Mouse (Mus musculus) intestine, embryonic 15.5 days (tissue): ENCODE measurements around the gene Sox5. TPM values are rescaled to one million over a fixed set of nuclear protein-coding genes. Genes with fewer than 3 reads are reported as not detected.

Source experiments
- ATAC-seq: fragments of 200-750 bp; cut with Nextera tagmentation; 2 replicates; pipeline ENCODE4 v1.8.0; 2017; ENCODE audit warnings: moderate TSS enrichment, moderate library complexity
- H3K27ac ChIP-seq: fragments of 300-500 bp; sonication (generic); 2 replicates; pipeline ENCODE4 v1.5.1; 2015; ENCODE audit warnings: mild to moderate bottlenecking, inconsistent platforms
- H3K27me3 ChIP-seq: fragments of 300-500 bp; sonication (generic); replicated peaks from 2 replicates; pipeline ENCODE4 v1.6.1; 2015; ENCODE audit warnings: inconsistent platforms
- H3K36me3 ChIP-seq: fragments of 300-500 bp; sonication (generic); 2 replicates; pipeline ENCODE4 v1.6.1; 2015; ENCODE audit warnings: inconsistent platforms
- H3K4me1 ChIP-seq: fragments of 300-500 bp; sonication (generic); replicated peaks from 2 replicates; pipeline ENCODE4 v1.6.1; 2015; ENCODE audit warnings: inconsistent platforms
- H3K4me2 ChIP-seq: fragments of 300-500 bp; sonication (generic); replicated peaks from 2 replicates; pipeline ENCODE4 v1.6.1; 2015; ENCODE audit warnings: mild to moderate bottlenecking, inconsistent platforms
- H3K4me3 ChIP-seq: fragments of 300-500 bp; sonication (generic); replicated peaks from 2 replicates; pipeline ENCODE4 v1.5.1; 2015; ENCODE audit warnings: inconsistent platforms
- H3K9ac ChIP-seq: fragments of 300-500 bp; sonication (generic); 2 replicates; pipeline ENCODE4 v1.6.1; 2015; ENCODE audit warnings: inconsistent platforms
- H3K9me3 ChIP-seq: fragments of 300-500 bp; sonication (generic); 2 replicates; pipeline ENCODE4 v1.6.1; 2016; ENCODE audit warnings: inconsistent platforms
- WGBS: fragments of 180-500 bp; shearing (Covaris S2); methylation state at CpG from one replicate; pipeline ENCODE4 v1.1.7; 2015; 5-methylcytosine and 5-hydroxymethylcytosine counted together
- polyA plus RNA-seq: library from polyadenylated mRNA; unstranded; fragments of >200 nt; fragmentation: Nextera tagmentation; extraction: Ambion mirVana; gene quantifications from 2 replicates; pipeline ENCODE4 v1.2.1, GENCODE M21; 2015

Sox5 gene
- polyA plus RNA-seq, 1 experiment from 2014 or later: 12.9 TPM

- H3K36me3 ChIP-seq: no peaks in the 10 kb centered on the region
- H3K27me3 ChIP-seq: no peaks in the 10 kb centered on the region; the same call in 1 of the 2 replicates
- H3K9ac ChIP-seq: no peak overlapping the region
- ATAC-seq: no peak
- H3K27ac ChIP-seq: no peak overlapping the region
- H3K4me1 ChIP-seq: peaks cover 7% of the 10 kb centered on the region
- H3K4me3 ChIP-seq: no peak overlapping the region
- peak overlapping the region; percentile 98 for H3K4me2 ChIP-seq
- H3K9me3 ChIP-seq: no peaks in the 10 kb centered on the region
These were observed 1.5 kb upstream of the Sox5 start for GRCm38 (mm10) chr6:144783295-144783694.

GRCm38 (mm10) chr6:144782866-144783265, 1.1 kb upstream of the Sox5 start:
- Histone ChIP-seq H3K9ac (peak overlapping the region; percentile 71), H3K4me2 (peak overlapping the region; percentile 98), H3K27me3 (no peaks in the 10 kb centered on the region; the same call in 1 of the 2 replicates), H3K36me3 (no peaks in the 10 kb centered on the region), H3K4me1 (peaks cover 7% of the 10 kb centered on the region), H3K4me3 (peak overlapping the region; percentile 81), H3K27ac (no peak overlapping the region), H3K9me3 (no peaks in the 10 kb centered on the region)
- WGBS: 21% methylated on average over 12 of the region's 12 CpGs
- no peak for ATAC-seq

GRCm38 (mm10) chr6:144782031-144782857, 467 bp upstream of the Sox5 start:
- no peaks in the 10 kb centered on the region; the same call in 1 of the 2 replicates for H3K27me3 ChIP-seq
- H3K36me3 ChIP-seq: no peaks in the 10 kb centered on the region
- H3K27ac ChIP-seq: 0 out of 2 replicates have a peak overlapping the region, but pooled peaks have one; percentile 74
- ATAC-seq: peak; percentile 49
- peaks cover 7% of the 10 kb centered on the region for H3K4me1 ChIP-seq
- H3K9ac ChIP-seq: peak overlapping the region; percentile 71
- H3K9me3 ChIP-seq: no peaks in the 10 kb centered on the region
- peak overlapping the region; percentile 81 for H3K4me3 ChIP-seq
- H3K4me2 ChIP-seq: peak overlapping the region; percentile 98
- 2% methylated on average over 54 of the region's 55 CpGs for WGBS

GRCm38 (mm10) chr6:144780608-144781285, 1.0 kb downstream of the Sox5 start:
- Histone ChIP-seq H3K9me3 (no peaks in the 10 kb centered on the region), H3K27me3 (no peaks in the 10 kb centered on the region; the same call in 1 of the 2 replicates), H3K9ac (peak overlapping the region; percentile 71), H3K4me3 (peak overlapping the region; percentile 81), H3K36me3 (no peaks in the 10 kb centered on the region), H3K4me2 (peak overlapping the region; percentile 98), H3K27ac (peak overlapping the region; percentile 74), H3K4me1 (peaks cover 7% of the 10 kb centered on the region)
- 16% methylated on average over 9 of the region's 9 CpGs for WGBS
- ATAC-seq: peak; percentile 47; the same call in 1 of the 2 replicates

- Histone ChIP-seq H3K9ac (no peak overlapping the region), H3K27me3 (no peaks in the 10 kb centered on the region; the same call in 1 of the 2 replicates), H3K4me1 (peaks cover 7% of the 10 kb centered on the region), H3K4me2 (peak overlapping the region; percentile 98), H3K9me3 (no peaks in the 10 kb centered on the region), H3K4me3 (no peak overlapping the region), H3K27ac (peak overlapping the region; percentile 74; the same call in 1 of the 2 replicates), H3K36me3 (no peaks in the 10 kb centered on the region)
- no peak for ATAC-seq
- WGBS: 27% methylated on average over 12 of the region's 12 CpGs
These were observed 1.7 kb downstream of the Sox5 start for GRCm38 (mm10) chr6:144779945-144780607.

- H3K36me3 ChIP-seq: no peaks in the 10 kb centered on the region
- no peak overlapping the region for H3K27ac ChIP-seq
- H3K4me2 ChIP-seq: no peak overlapping the region
- H3K4me3 ChIP-seq: no peak overlapping the region
- ATAC-seq: no peak
- H3K9me3 ChIP-seq: no peaks in the 10 kb centered on the region
- H3K4me1 ChIP-seq: peaks cover 1% of the 10 kb centered on the region
- no peaks in the 10 kb centered on the region for H3K27me3 ChIP-seq
- 91% methylated on average over 7 of the region's 7 CpGs for WGBS
- H3K9ac ChIP-seq: no peak overlapping the region
These were observed 4.3 kb downstream of the Sox5 start for GRCm38 (mm10) chr6:144777356-144778035.

- no peaks in the 10 kb centered on the region for H3K4me1 ChIP-seq
- ATAC-seq: no peak
- H3K9me3 ChIP-seq: no peaks in the 10 kb centered on the region
- H3K27me3 ChIP-seq: no peaks in the 10 kb centered on the region
- H3K36me3 ChIP-seq: no peaks in the 10 kb centered on the region
- H3K4me3 ChIP-seq: no peak overlapping the region
- no peak overlapping the region for H3K4me2 ChIP-seq
- H3K9ac ChIP-seq: no peak overlapping the region
- H3K27ac ChIP-seq: no peak overlapping the region
- 90% methylated on average over 6 of the region's 6 CpGs for WGBS
These were observed 8.0 kb downstream of the Sox5 start for GRCm38 (mm10) chr6:144773736-144774135.

GRCm38 (mm10) chr6:144772985-144773384, 8.8 kb downstream of the Sox5 start:
- no peak overlapping the region for H3K9ac ChIP-seq
- no peaks in the 10 kb centered on the region for H3K9me3 ChIP-seq
- H3K4me2 ChIP-seq: no peak overlapping the region
- no peak overlapping the region for H3K4me3 ChIP-seq
- 79% methylated on average over 2 of the region's 2 CpGs for WGBS
- H3K27ac ChIP-seq: no peak overlapping the region
- no peak for ATAC-seq
- no peaks in the 10 kb centered on the region for H3K36me3 ChIP-seq
- no peaks in the 10 kb centered on the region for H3K27me3 ChIP-seq
- no peaks in the 10 kb centered on the region for H3K4me1 ChIP-seq

- WGBS: 64% methylated on average over 15 of the region's 15 CpGs
- peak; percentile 80 for ATAC-seq
- Histone ChIP-seq H3K36me3 (no peaks in the 10 kb centered on the region), H3K4me1 (no peaks in the 10 kb centered on the region), H3K27me3 (no peaks in the 10 kb centered on the region), H3K27ac (no peak overlapping the region), H3K9me3 (no peaks in the 10 kb centered on the region), H3K4me2 (no peak overlapping the region), H3K9ac (no peak overlapping the region), H3K4me3 (no peak overlapping the region)
These were observed 9.4 kb downstream of the Sox5 start for GRCm38 (mm10) chr6:144772175-144772918.

- Histone ChIP-seq H3K4me1 (no peaks in the 10 kb centered on the region), H3K9ac (no peak overlapping the region), H3K9me3 (no peaks in the 10 kb centered on the region), H3K4me3 (no peak overlapping the region), H3K27me3 (no peaks in the 10 kb centered on the region), H3K36me3 (no peaks in the 10 kb centered on the region), H3K27ac (no peak overlapping the region), H3K4me2 (no peak overlapping the region)
- ATAC-seq: no peak
- 24% methylated on average over 2 of the region's 2 CpGs for WGBS
These were observed 12.7 kb downstream of the Sox5 start for GRCm38 (mm10) chr6:144769060-144769459.

GRCm38 (mm10) chr6:144761902-144762301, 19.9 kb downstream of the Sox5 start:
- Histone ChIP-seq H3K9ac (no peak overlapping the region), H3K4me3 (no peak overlapping the region), H3K27ac (no peak overlapping the region), H3K4me2 (no peak overlapping the region), H3K4me1 (no peaks in the 10 kb centered on the region), H3K9me3 (no peaks in the 10 kb centered on the region), H3K36me3 (no peaks in the 10 kb centered on the region), H3K27me3 (no peaks in the 10 kb centered on the region)
- no peak for ATAC-seq
- WGBS: 60% methylated on average over 12 of the region's 12 CpGs
